Mouse (Mus musculus): ENCODE results near the gene Snrnp35.
A peak's percentile ranks its signal among the peaks of the same experiment; 100 is the strongest.

Snrnp35 gene

DNA sequence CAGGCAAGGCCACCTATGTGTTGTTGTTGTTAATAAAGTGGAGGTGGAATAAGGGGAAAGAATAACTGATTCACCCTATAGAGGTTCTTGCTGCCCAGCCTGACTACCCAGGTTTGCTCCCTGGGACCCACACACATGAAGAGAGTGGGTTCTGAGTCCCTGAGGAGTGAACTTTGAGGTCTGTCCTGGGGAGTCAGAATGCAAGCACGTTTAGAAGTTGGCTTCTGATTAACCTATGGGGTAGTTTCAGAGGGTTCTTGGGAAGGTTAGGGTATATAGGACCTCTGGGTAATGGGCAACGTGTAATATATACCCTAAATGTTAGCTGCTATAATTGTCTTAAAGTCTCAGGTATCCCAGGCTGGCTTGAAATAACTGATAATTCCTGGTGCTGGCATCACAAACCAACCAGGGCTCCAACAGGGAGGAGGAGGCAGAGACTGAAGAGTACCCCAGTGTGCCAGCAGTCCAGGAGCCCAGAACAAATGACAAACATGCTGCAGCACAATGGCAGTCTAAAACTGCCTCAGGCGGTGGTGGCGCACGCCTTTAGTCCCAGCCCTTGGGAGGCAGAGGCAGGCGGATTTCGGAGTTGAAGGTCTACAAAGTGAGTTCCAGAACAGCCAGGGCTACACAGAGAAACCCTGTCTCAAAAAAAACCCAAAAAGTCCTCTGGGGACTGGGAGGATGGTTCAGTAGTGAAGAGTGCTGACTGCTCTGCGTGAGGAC, 20.5 kb upstream of the Snrnp35 start:
- DNase-seq (ENCODE audit: low read depth, low spot score) = no peak

DNA sequence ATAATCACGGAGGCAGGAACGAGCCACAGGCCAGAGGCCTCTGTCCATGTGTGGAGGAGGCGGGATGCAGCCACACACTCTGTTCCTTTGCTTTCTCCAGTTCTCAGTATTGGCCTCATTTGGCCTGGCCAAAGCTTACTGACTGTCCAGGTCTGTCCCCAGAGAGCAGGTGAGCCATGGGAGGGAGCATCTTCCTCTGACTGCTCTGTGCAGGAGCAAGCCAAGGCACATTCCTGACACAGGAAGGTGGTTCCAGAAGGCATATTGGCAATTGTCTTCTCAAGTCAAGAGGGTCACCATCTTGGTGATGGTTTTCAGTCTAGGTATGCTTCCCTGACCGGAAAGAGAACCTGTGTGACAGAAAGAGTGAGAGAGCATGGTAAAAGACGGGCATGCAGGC, 19.5 kb upstream of the Snrnp35 start:
- no peak for DNase-seq (ENCODE audit: low read depth, low spot score)

DNA sequence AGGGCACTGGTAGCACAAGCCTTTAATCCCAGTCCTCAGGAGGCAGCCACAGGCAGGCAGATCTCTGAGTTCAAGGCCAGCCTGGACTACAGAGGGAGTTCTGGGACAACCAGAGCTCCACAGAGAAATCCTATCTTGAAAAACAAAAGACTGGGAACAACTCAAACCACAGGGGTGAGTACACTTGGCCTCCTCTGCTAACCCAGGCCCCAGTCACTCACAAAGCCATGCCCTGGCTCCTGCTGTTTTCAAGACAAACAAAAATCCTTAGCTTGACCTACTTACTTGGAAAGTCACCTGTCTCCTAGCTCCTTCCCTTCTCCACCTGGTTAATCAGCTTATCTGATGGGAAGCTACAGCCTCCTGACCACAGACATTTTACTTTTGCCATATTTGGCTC, 18.0 kb upstream of the Snrnp35 start:
- DNase-seq (ENCODE audit: low read depth, low spot score) = no peak

DNA sequence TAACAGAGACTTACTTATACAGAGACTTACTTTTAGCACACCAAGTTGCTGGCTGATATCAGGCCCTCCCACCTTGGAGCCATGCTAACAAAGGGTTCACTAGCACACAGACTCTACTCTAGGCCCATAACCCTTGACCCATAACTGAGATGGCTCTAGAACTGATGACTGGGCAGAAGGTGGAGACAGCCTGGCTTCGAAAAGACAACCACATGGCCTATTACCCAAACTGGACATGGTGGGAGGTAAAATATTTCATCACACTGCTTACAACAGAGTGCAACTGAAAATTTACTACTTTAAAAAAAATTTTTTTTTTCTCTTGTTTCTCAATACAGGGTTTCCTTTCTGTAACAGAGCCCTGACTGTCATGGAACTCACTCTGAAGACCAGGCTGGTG, 15.2 kb upstream of the Snrnp35 start:
- no peak for DNase-seq (ENCODE audit: low read depth, low spot score)

DNA sequence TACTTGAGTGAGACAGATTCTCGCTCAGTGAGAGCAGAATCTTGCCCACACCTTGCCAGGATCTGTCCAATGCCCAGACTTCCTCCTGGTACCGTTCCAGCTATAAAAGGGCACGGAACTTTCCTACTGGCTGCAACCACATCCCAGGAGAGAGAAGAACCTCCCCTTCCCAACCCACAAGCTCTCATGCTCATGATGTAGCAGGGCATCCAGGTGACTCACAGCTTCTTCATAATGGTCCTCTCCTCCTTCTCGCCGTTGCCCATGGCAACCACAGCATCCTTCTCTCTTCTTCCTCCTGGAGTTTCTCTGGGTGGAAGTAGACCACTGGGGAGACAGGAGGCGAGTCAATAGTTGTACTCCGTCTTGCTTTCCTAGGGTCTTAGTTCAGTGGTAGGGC, 14.6 kb upstream of the Snrnp35 start:
- DNase-seq (ENCODE audit: low read depth, low spot score) = no peak

DNA sequence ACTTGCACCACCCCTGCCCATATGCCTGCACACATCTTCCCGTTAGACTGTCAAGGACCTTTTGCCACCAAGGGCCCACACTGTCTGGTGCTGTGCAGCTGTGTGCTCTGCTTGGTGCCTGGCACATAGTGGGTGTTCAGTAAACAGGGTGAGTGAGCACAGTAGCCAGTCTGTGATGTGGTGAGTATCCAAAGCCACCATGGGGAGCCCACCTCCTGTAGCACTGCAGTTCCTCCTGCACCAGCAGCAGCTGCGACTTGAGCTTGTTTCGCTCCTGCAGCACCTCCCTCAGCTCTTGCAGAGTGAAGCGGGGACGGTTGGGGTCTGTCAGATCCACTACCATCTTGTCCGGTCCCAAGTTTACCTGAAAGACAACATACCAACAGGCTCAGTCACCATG, 13.4 kb upstream of the Snrnp35 start:
- no peak for DNase-seq (ENCODE audit: low read depth, low spot score)

DNA sequence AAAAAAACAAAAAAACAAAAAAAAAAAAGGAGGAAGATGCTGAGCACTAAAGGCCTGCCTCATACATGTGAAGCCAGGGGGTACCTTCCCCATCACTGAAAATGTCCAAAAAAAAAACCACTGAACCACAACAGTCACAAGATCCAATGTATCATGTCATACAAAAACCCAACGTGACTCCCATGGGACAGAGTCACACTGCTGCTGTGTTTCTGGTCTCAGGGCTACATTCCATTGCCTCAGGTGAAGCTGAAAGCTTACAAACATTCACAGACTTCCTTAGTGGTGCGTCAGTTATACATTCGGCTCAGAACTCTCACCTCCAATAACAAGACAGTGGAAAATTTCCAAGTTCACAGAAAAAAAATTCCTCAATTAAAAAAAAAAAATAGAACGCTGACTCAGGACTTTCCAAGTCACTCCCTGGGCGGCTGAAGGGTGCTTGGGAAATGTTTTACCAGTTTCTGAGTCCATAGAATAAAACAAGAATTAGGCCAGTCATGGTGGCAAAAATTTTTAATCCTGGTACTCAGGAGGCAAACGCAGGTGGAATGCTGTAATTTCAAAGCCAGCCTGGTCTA, 12.3 kb upstream of the Snrnp35 start:
- no peak for DNase-seq (ENCODE audit: low read depth, low spot score)

DNA sequence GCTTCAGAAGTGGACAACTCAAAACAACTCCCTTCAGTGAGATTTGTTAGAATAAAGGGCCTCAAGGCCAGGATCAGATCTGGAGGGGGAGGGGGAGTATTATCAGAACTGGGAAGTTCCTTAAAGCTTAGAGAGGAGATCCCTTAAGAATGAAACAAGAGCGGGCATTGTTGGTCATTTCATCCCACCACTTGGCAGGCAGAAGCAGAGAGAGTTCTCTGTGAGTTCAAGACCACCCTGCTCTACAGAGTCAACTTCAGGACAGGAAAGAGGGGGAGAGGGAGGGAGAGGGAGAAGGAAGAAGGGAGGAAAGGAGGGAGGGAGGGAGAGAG, 4.1 kb upstream of the Snrnp35 start:
- DNase-seq (ENCODE audit: low read depth, low spot score) = no peak

DNA sequence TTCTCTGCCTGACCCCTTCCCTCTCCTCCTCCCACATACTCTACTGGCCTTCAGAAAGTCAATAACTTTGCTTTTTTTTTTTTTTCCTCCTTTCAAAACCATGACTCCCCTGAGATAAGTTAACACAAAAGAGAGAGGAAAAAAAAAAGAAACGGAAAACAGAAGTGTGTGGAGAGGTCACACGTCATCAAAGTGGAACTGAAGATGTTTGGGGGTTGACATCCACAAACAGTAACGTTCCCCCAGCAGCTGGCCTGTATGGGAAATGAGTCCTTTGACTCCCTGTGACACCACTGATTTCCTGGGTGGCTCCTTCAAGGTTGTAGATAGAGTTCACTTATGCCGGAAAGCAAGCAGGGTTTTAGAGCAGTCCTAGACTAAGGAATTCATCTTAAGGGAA, 2.8 kb upstream of the Snrnp35 start:
- DNase-seq (ENCODE audit: low read depth, low spot score) = no peak

DNA sequence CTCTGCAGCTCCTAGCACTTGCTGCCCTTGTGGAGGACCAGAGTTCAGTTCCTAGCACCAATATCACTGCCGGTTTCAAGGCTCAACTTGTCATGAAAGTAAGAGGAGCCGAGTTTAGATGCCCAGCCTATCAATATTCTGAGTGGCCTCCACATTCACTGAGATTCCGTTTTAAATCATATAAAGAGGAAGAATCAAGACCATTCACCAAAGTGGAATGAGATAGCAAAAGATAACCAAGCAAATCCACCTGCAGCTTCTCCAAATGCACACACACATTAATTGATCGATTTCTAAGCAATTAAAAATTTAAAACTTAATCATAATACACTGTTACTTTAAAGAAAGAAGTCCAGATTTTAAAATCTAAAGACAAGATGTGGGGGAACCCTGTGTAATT, 1.2 kb upstream of the Snrnp35 start:
- DNase-seq (ENCODE audit: low read depth, low spot score) = no peak

DNA sequence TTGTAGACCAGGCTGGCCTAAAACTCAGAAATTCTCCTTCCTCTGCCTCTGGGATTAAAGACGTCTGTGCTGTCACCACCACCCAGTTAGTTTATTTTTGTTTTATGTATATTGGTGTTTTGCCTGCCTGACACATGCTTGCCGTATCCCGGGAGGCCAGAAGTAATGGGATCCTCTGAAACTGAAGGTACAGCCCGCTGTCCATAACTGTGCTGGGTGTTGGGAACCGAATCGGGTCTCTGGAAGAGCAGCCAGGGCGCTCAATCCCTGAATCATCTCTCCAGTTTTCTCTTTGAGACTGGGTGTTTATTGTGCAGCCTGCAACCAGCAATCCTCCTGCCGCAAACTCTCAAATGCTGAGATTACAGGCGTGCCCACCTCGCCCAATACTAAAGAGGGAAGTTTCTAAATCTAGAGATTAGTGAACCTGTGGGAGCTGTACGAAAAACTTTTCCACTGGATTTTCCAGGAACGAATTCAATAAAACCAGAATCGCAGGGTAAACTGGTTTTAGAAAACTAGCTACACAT, 433 bp upstream of the Snrnp35 start:
- DNase-seq (ENCODE audit: low read depth, low spot score) = peak; percentile 74

DNA sequence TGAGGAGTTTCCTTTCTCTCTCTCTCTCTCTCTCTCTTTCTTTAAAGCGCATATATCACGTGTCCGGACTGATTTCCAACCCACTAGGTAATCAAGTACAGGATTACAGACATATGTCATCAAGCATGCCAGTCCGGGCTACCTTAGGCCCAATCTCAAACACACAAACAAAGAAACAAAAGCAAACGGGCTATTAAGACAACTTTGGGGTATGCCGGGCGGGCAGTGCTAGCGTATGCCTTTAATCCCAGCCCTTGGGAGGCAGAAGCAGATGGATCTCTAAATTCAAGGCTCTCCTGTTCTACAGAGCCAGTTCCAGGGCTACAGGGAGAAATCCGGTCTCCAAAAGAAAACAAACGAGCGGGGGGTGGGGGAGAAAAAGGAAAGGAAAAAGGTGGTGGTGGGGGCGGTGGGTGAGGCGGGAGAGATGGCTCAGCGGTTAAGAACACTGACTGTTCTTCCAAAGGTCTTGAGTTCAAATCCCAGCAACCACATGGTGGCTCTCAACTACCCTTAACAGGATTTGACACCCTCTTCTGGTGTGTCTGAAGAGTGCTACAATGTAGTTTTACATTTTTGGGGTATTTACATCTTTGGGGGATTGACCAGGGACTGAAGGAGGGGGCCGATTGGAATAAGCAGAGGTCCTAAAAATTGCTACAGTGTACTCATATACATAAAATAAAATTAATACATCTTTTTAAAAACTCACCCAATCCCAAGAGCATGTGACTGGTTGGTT, 892 bp downstream of the Snrnp35 start:
- DNase-seq (ENCODE audit: low read depth, low spot score) = no peak

DNA sequence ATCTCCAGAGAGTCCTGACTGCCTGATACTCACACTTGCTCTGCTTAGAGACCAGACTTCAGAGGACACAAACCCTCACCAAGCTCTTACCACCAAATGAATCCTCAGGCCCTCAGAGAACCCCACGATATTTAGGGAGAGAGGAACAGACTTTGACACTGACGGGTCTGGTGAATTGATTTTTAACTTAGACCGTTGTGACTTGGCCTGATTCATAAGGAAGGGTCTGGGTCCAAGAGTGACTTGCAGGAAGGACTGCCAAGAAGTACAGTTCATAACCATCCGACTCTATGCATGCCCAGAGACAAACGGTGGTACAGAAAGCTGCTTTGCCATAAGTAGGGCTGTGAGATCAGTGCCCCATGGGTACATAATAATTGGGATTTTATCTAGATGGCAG, 2.7 kb downstream of the Snrnp35 start:
- DNase-seq (ENCODE audit: low read depth, low spot score) = no peak

DNA sequence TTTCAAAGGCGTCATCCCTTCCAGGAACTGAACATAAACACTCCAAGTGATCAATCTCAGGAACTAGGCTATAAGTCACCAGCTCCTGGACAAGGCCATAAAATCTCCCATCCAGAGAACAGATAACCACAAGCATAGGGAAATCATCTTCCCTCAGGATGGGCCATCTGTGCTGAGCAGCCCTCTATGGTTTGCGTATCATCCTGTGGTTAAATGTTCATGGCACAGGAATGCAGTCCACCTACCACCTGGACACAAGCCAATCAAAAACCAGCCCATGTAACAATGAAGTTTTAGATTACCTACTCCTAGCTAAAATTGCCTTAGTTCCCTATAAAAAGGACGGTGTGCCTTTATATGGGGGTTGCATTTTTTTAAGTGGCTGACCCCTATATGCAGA, 6.0 kb downstream of the Snrnp35 start:
- peak; percentile 94 for DNase-seq (ENCODE audit: low read depth, low spot score)

DNA sequence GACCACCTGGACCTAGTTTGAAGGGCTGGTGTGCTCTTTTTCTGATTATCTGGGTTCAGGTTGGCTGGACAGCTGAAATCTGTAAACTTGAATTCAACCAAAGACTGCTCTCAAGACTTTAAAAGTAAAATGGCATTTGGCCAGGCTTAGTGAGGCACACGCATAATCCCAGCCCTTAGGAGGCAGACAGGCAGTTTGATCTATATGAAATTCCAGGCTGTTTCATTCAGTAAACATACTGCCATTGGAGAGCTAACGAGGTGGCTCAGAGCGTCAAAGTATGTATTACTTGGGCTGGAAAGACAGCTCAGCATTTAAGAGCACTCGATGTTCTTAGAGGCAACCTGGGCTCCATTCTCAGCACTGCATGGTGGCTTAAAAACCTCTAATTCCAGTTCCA, 8.8 kb downstream of the Snrnp35 start:
- no peak for DNase-seq (ENCODE audit: low read depth, low spot score)

DNA sequence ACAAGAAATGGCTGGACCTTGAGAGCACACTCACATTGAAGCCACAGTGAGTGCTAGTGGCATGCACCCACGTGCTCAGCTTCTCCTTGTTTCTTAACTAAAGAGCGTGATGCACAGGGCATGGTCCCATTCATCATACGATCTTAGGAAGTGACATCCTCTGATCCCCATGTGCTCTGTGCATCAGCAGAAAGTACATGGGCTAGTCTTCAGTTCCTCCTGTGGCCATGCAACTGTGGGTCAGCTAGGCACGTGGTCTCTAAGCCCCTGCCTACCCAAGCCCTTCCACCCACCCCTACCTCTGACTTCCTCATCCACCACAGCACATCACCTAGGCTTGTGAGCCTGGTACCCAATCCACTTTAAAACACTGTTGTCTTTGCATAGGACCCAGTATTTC, 9.7 kb downstream of the Snrnp35 start:
- no peak for DNase-seq (ENCODE audit: low read depth, low spot score)

DNA sequence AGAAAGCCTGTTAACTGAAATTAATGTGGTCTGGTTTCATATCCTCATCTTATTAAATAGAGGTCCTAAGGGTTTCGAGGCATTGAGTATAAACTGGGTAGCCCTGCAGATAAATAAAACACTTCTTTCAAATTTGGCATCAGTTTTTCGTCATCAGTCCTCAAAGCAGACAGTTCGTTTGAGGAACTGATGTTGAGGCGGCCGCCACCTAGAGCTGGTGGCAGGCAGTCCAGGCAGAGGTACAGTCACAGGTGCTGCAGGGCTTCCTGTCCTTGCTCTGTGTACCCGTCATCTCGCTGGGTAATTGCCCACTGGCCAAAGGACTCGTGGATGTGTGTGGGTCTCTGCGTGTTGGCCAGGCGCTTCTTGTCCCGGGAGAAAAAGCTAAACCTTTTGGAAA, 10.5 kb downstream of the Snrnp35 start:
- no peak for DNase-seq (ENCODE audit: low read depth, low spot score)

DNA sequence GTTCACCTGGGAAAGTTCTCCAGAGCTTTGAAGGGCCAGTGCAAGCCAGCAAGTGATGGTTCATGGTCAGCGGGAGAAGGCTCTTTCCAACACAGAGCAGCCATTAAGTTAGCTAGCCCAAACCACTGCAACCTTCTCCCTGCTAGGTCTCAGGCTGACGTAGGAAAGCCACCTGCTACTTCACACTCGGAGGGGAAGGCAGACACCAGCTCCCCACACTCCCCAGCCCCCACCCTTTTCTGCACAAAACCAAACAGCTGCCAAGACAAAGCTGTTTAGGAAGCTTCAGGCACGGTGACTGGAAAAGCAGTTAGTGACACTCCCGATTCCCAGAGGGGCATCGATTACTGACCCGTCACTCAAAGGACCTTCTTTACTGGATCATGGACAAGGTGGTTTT, 12.6 kb downstream of the Snrnp35 start:
- DNase-seq (ENCODE audit: low read depth, low spot score) = no peak

DNA sequence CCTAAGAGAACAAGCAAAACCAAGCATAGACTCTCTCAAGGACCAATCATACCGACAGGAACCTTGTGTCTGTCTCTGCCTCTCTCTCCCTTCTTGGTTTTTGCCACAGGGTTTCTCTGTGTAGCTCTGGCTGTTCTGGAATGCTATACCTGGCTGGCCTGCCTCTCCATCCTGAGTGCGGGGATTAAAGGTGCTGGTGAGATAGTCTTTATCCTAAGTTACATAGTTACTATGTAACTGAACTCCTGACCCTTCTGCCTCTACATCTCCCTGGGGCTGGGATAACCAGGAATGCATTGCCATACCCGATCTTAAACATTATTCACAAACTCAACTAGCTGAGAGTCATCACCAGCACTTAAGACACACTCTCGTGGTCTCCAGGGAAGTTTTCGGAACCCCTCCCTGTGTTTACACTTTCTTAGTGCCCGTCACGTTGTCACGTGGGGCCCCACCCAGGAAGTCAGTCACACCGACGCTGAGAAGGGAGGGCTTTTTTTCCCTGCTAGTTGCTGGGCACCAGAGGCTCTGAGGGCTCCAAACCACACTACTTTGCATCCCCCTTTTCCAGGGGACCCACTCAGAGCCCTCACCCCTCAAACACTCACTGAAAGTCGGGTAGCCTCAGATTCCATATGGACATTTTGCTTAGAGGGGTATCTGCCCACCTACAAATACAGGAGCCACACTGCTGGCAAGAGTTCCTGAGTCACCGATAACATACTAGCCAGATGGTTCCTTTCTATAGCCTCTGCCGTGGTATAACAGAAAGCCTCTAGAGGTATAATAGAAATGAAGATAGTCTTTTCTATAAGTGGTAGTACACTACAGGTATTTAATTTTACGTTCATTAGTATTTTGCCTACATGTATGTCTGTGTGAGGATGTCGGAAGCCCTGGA, 13.9 kb downstream of the Snrnp35 start:
- no peak for DNase-seq (ENCODE audit: low read depth, low spot score)

DNA sequence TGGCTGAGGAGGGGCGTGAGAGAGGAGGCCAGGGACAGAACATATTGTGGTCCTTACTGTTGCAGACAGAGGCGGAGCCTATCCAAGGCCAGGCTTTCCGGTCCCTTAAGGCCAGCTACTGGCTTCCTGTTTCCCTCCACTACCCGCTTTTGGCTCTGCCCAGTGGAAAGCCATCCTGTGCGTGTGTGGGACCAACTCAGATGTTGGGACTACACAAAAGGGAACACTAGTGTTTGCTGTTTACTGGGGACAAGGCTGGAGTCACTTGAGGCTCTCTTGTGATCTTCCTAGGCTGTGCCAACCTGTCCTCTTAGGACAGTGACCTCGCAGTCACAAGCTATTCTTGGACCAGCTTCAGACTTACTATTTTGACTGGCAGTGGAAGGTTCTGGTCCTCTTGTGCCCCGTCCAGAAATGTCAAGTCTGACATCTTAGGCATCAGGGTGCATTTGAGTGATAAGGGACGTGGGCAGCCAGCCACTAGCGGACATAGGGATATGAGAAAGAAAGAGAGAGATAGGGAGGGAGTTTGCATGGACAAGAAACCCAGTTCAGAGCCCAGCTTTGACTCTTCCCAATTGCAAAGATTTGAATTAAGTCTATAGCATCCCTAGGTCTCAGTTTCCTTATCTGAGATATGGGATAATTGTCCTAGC, 15.4 kb downstream of the Snrnp35 start:
- DNase-seq (ENCODE audit: low read depth, low spot score) = no peak

DNA sequence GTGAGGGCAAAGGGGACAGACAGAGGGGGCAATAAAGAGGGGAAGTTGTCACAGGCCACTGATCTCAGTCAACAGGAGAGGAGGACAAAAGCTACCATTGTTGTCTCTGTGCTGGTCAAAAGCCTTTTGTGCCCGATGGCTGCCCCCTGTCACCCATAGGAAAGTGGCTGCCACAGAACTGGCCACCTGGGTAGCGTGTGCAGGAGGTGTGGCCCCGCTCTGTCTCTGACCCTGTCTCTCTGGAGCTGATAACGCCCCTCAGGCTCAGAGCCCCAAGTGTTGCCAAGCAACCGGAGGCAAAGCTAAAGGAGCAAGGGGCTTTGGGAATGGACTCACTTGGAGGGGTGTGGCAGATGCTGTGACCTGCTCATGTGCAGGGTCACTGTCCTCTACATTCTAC, 16.1 kb downstream of the Snrnp35 start:
- DNase-seq (ENCODE audit: low read depth, low spot score) = no peak
